Mouse (Mus musculus): ENCODE data around the gene Cacna1d. TPM values are rescaled to one million over a fixed set of nuclear protein-coding genes. Genes with fewer than 3 reads are reported as not detected.

Gene Cacna1d
- 1.6 and 2.3 TPM in 2 replicates for polyA plus RNA-seq (2012; rRNA removed)

GRCm38 (mm10) chr14:30491342-30491741, at the start of gene Cacna1d:
Gene Cacna1d, minus strand, starts transcription at chr14:30491455.

GRCm38 (mm10) chr14:30479361-30479948, 11.8 kb downstream of the Cacna1d start, which contains the start of gene Dcp1a:
Gene Dcp1a, plus strand, starts transcription at chr14:30479535.

GRCm38 (mm10) chr14:30008733-30009575, 482.3 kb downstream of the Cacna1d start, which contains the start of the genes Il17rb and Chdh:
Gene Il17rb, minus strand, starts transcription at chr14:30008896.
Gene Chdh, plus strand, starts transcription at chr14:30009023.

Other genes starting within 250 kb of the Cacna1d start
- 13.1 and 14.4 TPM in 2 replicates for gene Dcp1a, start 11.9 kb downstream of the Cacna1d start, polyA plus RNA-seq (2012; rRNA removed)
- gene Tkt, start 56.9 kb upstream of the Cacna1d start, polyA plus RNA-seq (2012; rRNA removed) = 253 and 281 TPM in 2 replicates
- gene Prkcd, start 134.8 kb upstream of the Cacna1d start, polyA plus RNA-seq (2012; rRNA removed) = 121 and 149 TPM in 2 replicates
- gene Rft1, start 162.9 kb upstream of the Cacna1d start, polyA plus RNA-seq (2012; rRNA removed) = 3.9 and 4.0 TPM in 2 replicates
- gene Sfmbt1, start 223.4 kb upstream of the Cacna1d start, polyA plus RNA-seq (2012; rRNA removed) = 0.03 and 0.12 TPM in 2 replicates

Data from stomach, adult 2 months (tissue).